Mouse (Mus musculus): ENCODE results near the gene E130311K13Rik. TPM values are rescaled to one million over a fixed set of nuclear protein-coding genes. Genes with fewer than 3 reads are reported as not detected.
A peak's percentile ranks its signal among the peaks of the same experiment; 100 is the strongest.

Gene E130311K13Rik
- polyA plus RNA-seq, 1 experiment from 2014 or later, result 6.3 TPM

DNA sequence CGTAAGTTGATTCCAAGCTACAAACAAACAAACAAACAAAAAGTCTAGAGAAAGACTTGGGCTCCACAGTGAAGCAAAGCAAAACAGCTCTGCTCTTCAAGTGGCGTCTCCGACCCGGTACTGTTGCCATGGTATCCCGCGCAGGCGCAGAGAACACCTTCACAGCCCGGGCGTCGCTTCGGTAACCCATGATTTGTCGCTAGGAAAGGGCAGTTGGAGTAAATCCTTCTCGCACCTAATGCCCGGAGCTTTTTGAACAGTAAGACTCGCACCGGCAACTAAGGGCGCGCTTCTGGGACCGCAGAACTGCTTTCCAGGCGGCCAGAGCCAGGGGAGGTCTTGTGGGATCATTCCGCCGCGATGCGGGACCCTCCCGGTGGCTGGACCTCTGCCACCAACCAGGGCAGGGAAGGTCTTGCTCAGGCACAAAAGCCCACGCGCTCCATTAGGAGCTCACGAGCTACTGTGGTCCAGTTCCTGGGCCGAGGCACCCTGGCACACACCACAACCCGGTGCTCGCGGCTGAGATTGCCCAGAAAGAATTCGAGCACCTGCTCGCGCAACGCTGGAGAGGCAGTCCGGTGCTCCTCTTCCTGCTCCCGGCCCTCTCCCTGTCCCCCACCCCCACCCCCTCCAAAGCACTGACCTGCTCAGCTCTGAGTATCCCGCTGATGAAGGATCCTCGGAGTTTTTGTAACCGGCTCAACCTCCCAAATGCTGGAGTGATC, 30.5 kb downstream of the E130311K13Rik start:
- H3K27ac ChIP-seq (ENCODE audit: low read length), result peak overlapping the region; percentile 86
- peaks cover 5% of the 10 kb centered on the region; the same call in 1 of the 2 replicates for H3K27me3 ChIP-seq (ENCODE audit: control insufficient read depth, insufficient read depth, low read depth, low read length)
- peak overlapping the region; percentile 99 for H3K4me2 ChIP-seq (ENCODE audit: low read depth, low read length)
- peak overlapping the region; percentile 69 for H3K9ac ChIP-seq (ENCODE audit: low read length)
- peaks cover 8% of the 10 kb centered on the region; the same call in 1 of the 2 replicates for H3K4me1 ChIP-seq (replicated peaks; ENCODE audit: control insufficient read depth, insufficient read depth, low read length)
- H3K4me3 ChIP-seq (ENCODE audit: low read length), result peak overlapping the region; percentile 76
- H3K36me3 ChIP-seq (ENCODE audit: control insufficient read depth, insufficient read depth, low read length), result no peaks in the 10 kb centered on the region
- no peaks in the 10 kb centered on the region for H3K9me3 ChIP-seq (ENCODE audit: control insufficient read depth, low read length)
- under 1% methylated on average over 40 of the region's 41 CpGs for WGBS
- peak; percentile 86 for ATAC-seq (ENCODE audit: low read depth)

GRCm38 (mm10) chr3:63897177-63897576, 32.1 kb downstream of the E130311K13Rik start:
- 38% methylated on average over 1 of the region's 1 CpGs for WGBS
- Histone ChIP-seq H3K4me1 (replicated peaks; ENCODE audit: control insufficient read depth, insufficient read depth, low read length) (peaks cover 8% of the 10 kb centered on the region; the same call in 1 of the 2 replicates), H3K9ac (ENCODE audit: low read length) (no peak overlapping the region), H3K27me3 (ENCODE audit: control insufficient read depth, insufficient read depth, low read depth, low read length) (peaks cover 5% of the 10 kb centered on the region; the same call in 1 of the 2 replicates), H3K36me3 (ENCODE audit: control insufficient read depth, insufficient read depth, low read length) (no peaks in the 10 kb centered on the region), H3K27ac (ENCODE audit: low read length) (no peak overlapping the region), H3K9me3 (ENCODE audit: control insufficient read depth, low read length) (no peaks in the 10 kb centered on the region), H3K4me2 (ENCODE audit: low read depth, low read length) (no peak overlapping the region), H3K4me3 (ENCODE audit: low read length) (no peak overlapping the region)
- no peak for ATAC-seq (ENCODE audit: low read depth)

DNA sequence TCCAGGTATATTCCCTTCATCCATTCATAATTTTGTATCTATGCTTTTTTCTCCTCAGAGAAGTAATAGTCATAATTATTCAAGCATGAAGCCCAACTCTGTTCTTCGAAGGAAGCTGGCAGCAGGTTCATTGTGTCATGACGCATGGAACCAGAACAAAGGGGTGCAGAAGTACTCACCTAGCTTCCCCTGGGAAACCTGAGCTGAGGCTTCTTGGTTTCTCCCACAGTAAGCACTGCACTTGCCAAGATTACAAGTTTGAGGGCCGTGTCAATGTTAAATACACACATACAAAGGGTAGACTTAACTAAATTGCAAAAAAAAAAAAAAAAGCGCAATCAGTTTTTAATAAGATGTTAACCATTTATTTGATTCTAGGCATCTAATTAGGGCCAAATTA, 33.0 kb downstream of the E130311K13Rik start:
- 76% methylated on average over 4 of the region's 4 CpGs for WGBS
- Histone ChIP-seq H3K27ac (ENCODE audit: low read length) (no peak overlapping the region), H3K9ac (ENCODE audit: low read length) (no peak overlapping the region), H3K4me3 (ENCODE audit: low read length) (no peak overlapping the region), H3K36me3 (ENCODE audit: control insufficient read depth, insufficient read depth, low read length) (no peaks in the 10 kb centered on the region), H3K27me3 (ENCODE audit: control insufficient read depth, insufficient read depth, low read depth, low read length) (peaks cover 5% of the 10 kb centered on the region; the same call in 1 of the 2 replicates), H3K9me3 (ENCODE audit: control insufficient read depth, low read length) (no peaks in the 10 kb centered on the region), H3K4me1 (replicated peaks; ENCODE audit: control insufficient read depth, insufficient read depth, low read length) (peaks cover 8% of the 10 kb centered on the region; the same call in 1 of the 2 replicates), H3K4me2 (ENCODE audit: low read depth, low read length) (no peak overlapping the region)
- ATAC-seq (ENCODE audit: low read depth), result no peak

- Histone ChIP-seq H3K36me3 (ENCODE audit: control insufficient read depth, insufficient read depth, low read length) (no peaks in the 10 kb centered on the region), H3K27ac (ENCODE audit: low read length) (no peak overlapping the region), H3K4me2 (ENCODE audit: low read depth, low read length) (no peak overlapping the region), H3K4me3 (ENCODE audit: low read length) (no peak overlapping the region), H3K9me3 (ENCODE audit: control insufficient read depth, low read length) (no peaks in the 10 kb centered on the region), H3K4me1 (replicated peaks; ENCODE audit: control insufficient read depth, insufficient read depth, low read length) (peaks cover 8% of the 10 kb centered on the region; the same call in 1 of the 2 replicates), H3K9ac (ENCODE audit: low read length) (no peak overlapping the region), H3K27me3 (ENCODE audit: control insufficient read depth, insufficient read depth, low read depth, low read length) (peaks cover 5% of the 10 kb centered on the region; the same call in 1 of the 2 replicates)
- 74% methylated on average over 2 of the region's 2 CpGs for WGBS
- ATAC-seq (ENCODE audit: low read depth), result no peak
Observed at GRCm38 (mm10) chr3:63895786-63896185, 33.5 kb downstream of the E130311K13Rik start.

- Histone ChIP-seq H3K9ac (ENCODE audit: low read length) (no peak overlapping the region; the same call in 1 of the 2 replicates), H3K27me3 (ENCODE audit: control insufficient read depth, insufficient read depth, low read depth, low read length) (no peaks in the 10 kb centered on the region; the same call in 1 of the 2 replicates), H3K27ac (ENCODE audit: low read length) (peak overlapping the region; percentile 58), H3K9me3 (ENCODE audit: control insufficient read depth, low read length) (no peaks in the 10 kb centered on the region), H3K4me2 (ENCODE audit: low read depth, low read length) (peak overlapping the region; percentile 30), H3K36me3 (ENCODE audit: control insufficient read depth, insufficient read depth, low read length) (no peaks in the 10 kb centered on the region), H3K4me3 (ENCODE audit: low read length) (peak overlapping the region; percentile 31), H3K4me1 (replicated peaks; ENCODE audit: control insufficient read depth, insufficient read depth, low read length) (peaks cover 5% of the 10 kb centered on the region; the same call in 1 of the 2 replicates)
- 36% methylated on average over 7 of the region's 7 CpGs for WGBS
- ATAC-seq (ENCODE audit: low read depth), result peak; percentile 77
Observed at GRCm38 (mm10) chr3:63893677-63894076, 35.6 kb downstream of the E130311K13Rik start.

DNA sequence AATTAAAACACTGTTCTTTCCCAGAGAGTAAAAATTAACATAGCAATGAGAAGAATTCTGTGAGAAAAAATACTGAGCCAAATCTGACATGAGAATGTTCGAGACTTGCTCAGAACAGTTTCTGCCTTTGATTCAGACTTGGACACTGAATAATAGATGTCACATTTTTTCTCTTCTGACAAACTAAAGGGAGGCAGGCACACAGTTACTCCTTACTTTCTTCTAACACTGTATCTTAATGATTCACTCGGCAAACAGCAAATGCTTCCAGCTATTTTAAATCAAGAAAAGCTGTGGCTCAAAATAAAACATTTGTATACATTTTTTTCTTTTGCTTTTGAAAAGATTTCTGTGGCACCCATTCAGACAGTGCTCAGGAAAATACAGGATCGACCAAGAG, 37.1 kb downstream of the E130311K13Rik start:
- Histone ChIP-seq H3K9ac (ENCODE audit: low read length) (no peak overlapping the region), H3K4me3 (ENCODE audit: low read length) (no peak overlapping the region), H3K4me2 (ENCODE audit: low read depth, low read length) (no peak overlapping the region), H3K9me3 (ENCODE audit: control insufficient read depth, low read length) (no peaks in the 10 kb centered on the region), H3K4me1 (replicated peaks; ENCODE audit: control insufficient read depth, insufficient read depth, low read length) (peaks cover 2% of the 10 kb centered on the region; the same call in 1 of the 2 replicates), H3K27ac (ENCODE audit: low read length) (no peak overlapping the region), H3K36me3 (ENCODE audit: control insufficient read depth, insufficient read depth, low read length) (no peaks in the 10 kb centered on the region), H3K27me3 (ENCODE audit: control insufficient read depth, insufficient read depth, low read depth, low read length) (no peaks in the 10 kb centered on the region)
- no peak for ATAC-seq (ENCODE audit: low read depth)
- WGBS, result 36% methylated on average over 3 of the region's 3 CpGs

DNA sequence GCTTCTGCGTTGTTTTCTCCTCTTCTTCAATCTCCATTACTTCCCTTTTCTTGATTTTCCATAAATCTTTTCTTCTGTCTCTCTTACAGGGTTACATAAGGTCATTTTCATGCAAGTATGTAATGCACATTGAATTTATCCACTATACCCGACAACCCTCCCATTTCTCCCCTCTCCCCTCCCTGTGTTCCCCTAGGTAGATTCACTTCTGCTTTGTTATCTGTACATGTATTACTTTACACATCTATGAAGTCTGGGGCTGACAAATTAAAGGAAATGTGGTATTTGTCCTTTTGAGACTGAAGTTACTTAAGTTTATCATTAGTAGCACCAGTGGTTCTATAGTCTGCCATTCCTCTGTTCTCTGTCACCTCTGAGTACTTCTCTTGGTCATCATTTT, 48.2 kb downstream of the E130311K13Rik start:
- Histone ChIP-seq H3K27me3 (ENCODE audit: control insufficient read depth, insufficient read depth, low read depth, low read length) (no peaks in the 10 kb centered on the region), H3K36me3 (ENCODE audit: control insufficient read depth, insufficient read depth, low read length) (no peaks in the 10 kb centered on the region), H3K4me2 (ENCODE audit: low read depth, low read length) (no peak overlapping the region), H3K9ac (ENCODE audit: low read length) (no peak overlapping the region), H3K4me1 (replicated peaks; ENCODE audit: control insufficient read depth, insufficient read depth, low read length) (no peaks in the 10 kb centered on the region), H3K9me3 (ENCODE audit: control insufficient read depth, low read length) (0 out of 2 replicates have a peak, but pooled peaks cover 3% of the 10 kb centered on the region), H3K4me3 (ENCODE audit: low read length) (no peak overlapping the region), H3K27ac (ENCODE audit: low read length) (no peak overlapping the region)
- 78% methylated on average over 2 of the region's 2 CpGs for WGBS
- no peak for ATAC-seq (ENCODE audit: low read depth)

GRCm38 (mm10) chr3:63878995-63879666, 50.1 kb downstream of the E130311K13Rik start:
- H3K9ac ChIP-seq (ENCODE audit: low read length), result no peak overlapping the region
- no peaks in the 10 kb centered on the region for H3K9me3 ChIP-seq (ENCODE audit: control insufficient read depth, low read length)
- no peak overlapping the region for H3K27ac ChIP-seq (ENCODE audit: low read length)
- no peaks in the 10 kb centered on the region for H3K27me3 ChIP-seq (ENCODE audit: control insufficient read depth, insufficient read depth, low read depth, low read length)
- H3K36me3 ChIP-seq (ENCODE audit: control insufficient read depth, insufficient read depth, low read length), result no peaks in the 10 kb centered on the region
- no peak for ATAC-seq (ENCODE audit: low read depth)
- 52% methylated on average over 4 of the region's 4 CpGs for WGBS
- H3K4me2 ChIP-seq (ENCODE audit: low read depth, low read length), result no peak overlapping the region
- H3K4me3 ChIP-seq (ENCODE audit: low read length), result no peak overlapping the region
- no peaks in the 10 kb centered on the region for H3K4me1 ChIP-seq (replicated peaks; ENCODE audit: control insufficient read depth, insufficient read depth, low read length)

DNA sequence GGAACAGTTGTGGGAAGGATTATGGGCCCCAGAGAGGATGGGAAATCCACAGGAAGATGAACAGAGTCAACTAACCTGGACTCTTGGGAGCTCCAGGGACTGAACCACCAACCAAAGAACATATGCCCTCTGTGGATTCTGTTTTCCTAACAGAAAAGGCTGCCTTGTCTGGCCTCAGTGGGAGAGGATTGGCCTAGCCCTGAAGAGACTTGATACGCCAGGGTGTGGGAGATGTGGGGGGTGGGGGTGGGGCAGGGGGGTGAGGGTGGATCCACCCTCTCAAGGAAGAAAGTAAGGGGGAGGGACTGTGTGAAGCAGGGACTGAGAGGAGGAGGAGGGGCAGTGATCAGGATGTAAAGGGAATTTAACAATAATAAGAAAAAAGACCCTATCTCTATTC, 56.5 kb downstream of the E130311K13Rik start:
- Histone ChIP-seq H3K4me1 (replicated peaks; ENCODE audit: control insufficient read depth, insufficient read depth, low read length) (no peaks in the 10 kb centered on the region), H3K4me2 (ENCODE audit: low read depth, low read length) (no peak overlapping the region), H3K9ac (ENCODE audit: low read length) (no peak overlapping the region), H3K27me3 (ENCODE audit: control insufficient read depth, insufficient read depth, low read depth, low read length) (no peaks in the 10 kb centered on the region), H3K4me3 (ENCODE audit: low read length) (no peak overlapping the region), H3K27ac (ENCODE audit: low read length) (no peak overlapping the region), H3K9me3 (ENCODE audit: control insufficient read depth, low read length) (no peaks in the 10 kb centered on the region), H3K36me3 (ENCODE audit: control insufficient read depth, insufficient read depth, low read length) (no peaks in the 10 kb centered on the region)
- no peak for ATAC-seq (ENCODE audit: low read depth)
- whole genome bisulfite sequencing, result 26% methylated on average over 1 of the region's 1 CpGs

Measured in lung, embryonic 16.5 days (tissue).